Mouse (Mus musculus) megakaryocyte, embryonic 14.5 days (primary cell): ENCODE measurements around the gene Map1a. TPM values are rescaled to one million over a fixed set of nuclear protein-coding genes. Genes with fewer than 3 reads are reported as not detected.

Source experiments
- H3K27me3 ChIP-seq: replicated peaks from 2 replicates; pipeline ENCODE3; 2012; ENCODE audit warnings: inconsistent platforms
- H3K36me3 ChIP-seq: replicated peaks from 2 replicates; pipeline ENCODE3; 2012; ENCODE audit warnings: low read length, inconsistent platforms, mixed read lengths
- H3K4me1 ChIP-seq: 2 replicates; pipeline ENCODE4 v1.6.1; 2012; ENCODE audit warnings: inconsistent platforms
- H3K4me3 ChIP-seq: replicated peaks from 2 replicates; pipeline ENCODE3; 2012; ENCODE audit warnings: moderate library complexity, mild to moderate bottlenecking, inconsistent platforms
- H3K9me3 ChIP-seq: 2 replicates; pipeline ENCODE4 v1.6.1; 2012; ENCODE audit warnings: inconsistent platforms
- FLI1 ChIP-seq: IDR thresholded peaks from 2 replicates; pipeline ENCODE4 v1.6.1; 2012; ENCODE audit warnings: low read length, inconsistent platforms, mixed read lengths
- GATA1 ChIP-seq: IDR thresholded peaks from 3 replicates; pipeline ENCODE4 v1.6.1; 2012; ENCODE audit warnings: mixed read lengths, low read length, inconsistent platforms, borderline replicate concordance
- polyA plus RNA-seq: library from polyadenylated mRNA; stranded (reverse); fragments of >175 nt; gene quantifications from 2 replicates; pipeline ENCODE4 v1.2.3, GENCODE M21; 2012; ENCODE audit warnings: low replicate concordance; ENCODE audit not compliant: insufficient read depth

Gene Map1a
- polyA plus RNA-seq, 1 experiment, result 1.6 TPM

- no peaks in the 10 kb centered on the region for H3K9me3 ChIP-seq
- TF ChIP-seq GATA1 (no peak), FLI1 (no peak)
- H3K27me3 ChIP-seq, result peaks cover 63% of the 10 kb centered on the region
- H3K36me3 ChIP-seq, result no peaks in the 10 kb centered on the region
- peaks cover 50% of the 10 kb centered on the region for H3K4me1 ChIP-seq
- peak overlapping the region; percentile 80 for H3K4me3 ChIP-seq
Observed at GRCm38 (mm10) chr2:121358381-121358780, 69.0 kb downstream of the Map1a start.

- Histone ChIP-seq H3K9me3 (no peaks in the 10 kb centered on the region), H3K4me3 (no peak overlapping the region), H3K27me3 (peaks cover 73% of the 10 kb centered on the region), H3K36me3 (no peaks in the 10 kb centered on the region), H3K4me1 (peaks cover 44% of the 10 kb centered on the region)
- TF ChIP-seq GATA1 (no peak), FLI1 (no peak)
Observed at GRCm38 (mm10) chr2:121359461-121359860, 70.1 kb downstream of the Map1a start.

Other genes with a start within 250 kb of the Map1a start
- gene Tgm5, start 203.8 kb upstream of the Map1a start, polyA plus RNA-seq, result 0.03 TPM in 1 of 2 replicates, not detected in the other
- not detected in 2 replicates for gene Tgm7, start 179.8 kb upstream of the Map1a start, polyA plus RNA-seq
- gene Adal, start 149.2 kb upstream of the Map1a start, polyA plus RNA-seq, result 1.7 and 1.9 TPM in 2 replicates
- 2.6 and 3.3 TPM in 2 replicates for gene Lcmt2, start 148.9 kb upstream of the Map1a start, polyA plus RNA-seq
- gene Tubgcp4, start 118.9 kb upstream of the Map1a start, polyA plus RNA-seq, result 1.0 and 3.2 TPM in 2 replicates
- gene Zscan29, start 118.5 kb upstream of the Map1a start, polyA plus RNA-seq, result 3.4 and 5.5 TPM in 2 replicates
- 8.6 TPM in 1 of 2 replicates, not detected in the other for gene Trp53bp1, start 18.2 kb upstream of the Map1a start, polyA plus RNA-seq
- 1.9 TPM in 1 of 2 replicates, not detected in the other for gene Ppip5k1, start 65.8 kb downstream of the Map1a start, polyA plus RNA-seq
- gene Ckmt1, start 68.1 kb downstream of the Map1a start, polyA plus RNA-seq, result not detected in 2 replicates
- not detected in 2 replicates for gene Strc, start 97.6 kb downstream of the Map1a start, polyA plus RNA-seq
- gene Pdia3, start 124.2 kb downstream of the Map1a start, polyA plus RNA-seq, result 332 and 1,563 TPM in 2 replicates
- gene Catsper2, start 124.2 kb downstream of the Map1a start, polyA plus RNA-seq, result 0.10 TPM in 1 of 2 replicates, not detected in the other
- not detected in 2 replicates for gene Ell3, start 154.7 kb downstream of the Map1a start, polyA plus RNA-seq
- 78.6 and 558 TPM in 2 replicates for gene Serf2, start 159.6 kb downstream of the Map1a start, polyA plus RNA-seq
- gene Hypk, start 163.7 kb downstream of the Map1a start, polyA plus RNA-seq, result 12.9 and 128 TPM in 2 replicates
- gene Serinc4, start 167.2 kb downstream of the Map1a start, polyA plus RNA-seq, result 0.30 TPM in 1 of 2 replicates, not detected in the other
- 2.3 TPM in 1 of 2 replicates, not detected in the other for gene Mfap1b, start 184.5 kb downstream of the Map1a start, polyA plus RNA-seq
- 0.52 and 2.2 TPM in 2 replicates for gene Mfap1a, start 217.1 kb downstream of the Map1a start, polyA plus RNA-seq
- 0.20 TPM in 1 of 2 replicates, not detected in the other for gene Wdr76, start 217.1 kb downstream of the Map1a start, polyA plus RNA-seq